Mouse (Mus musculus) adrenal gland, postnatal 4 days (tissue): ENCODE results near the gene Gm5346. TPM values are rescaled to one million over a fixed set of nuclear protein-coding genes. Genes with fewer than 3 reads are reported as not detected.
"Not testable (repeated sequence)": the region's sequence is repeated elsewhere in the genome, so short reads cannot be mapped to it uniquely, and the experiment has no call there.

Source experiments
- DNase-seq, 2 experiments: peaks; one replicate each; pipeline ENCODE4 v3.0.0; 2021 to 2022; ENCODE audit warnings: low spot score in 2 of 2, mixed read lengths in 2 of 2
- long read RNA-seq, 2 experiments: library from polyadenylated mRNA; stranded (forward); transcript quantifications; one replicate each; pipeline ENCODE4 v2.0.0; 2021
- total RNA-seq, 2 experiments: library from RNA; stranded (reverse); gene quantifications; 2 replicates each; pipeline ENCODE4 v1.2.3; 2021

Gm5346 gene
- not detected for total RNA-seq
- long read RNA-seq, experiment 1: 0 reads
- long read RNA-seq, experiment 2: 0 reads

GRCm38 (mm10) chr8:43627176-43627575 lies at the start of gene Gm5346:
Gene Gm5346 (minus strand): TSS chr8:43627276.
- DNase-seq: no peak

GRCm38 (mm10) chr8:43616046-43616445 lies 11.0 kb downstream of the Gm5346 start:
- DNase-seq: no peak

GRCm38 (mm10) chr8:43603657-43604056 lies 23.4 kb downstream of the Gm5346 start:
- DNase-seq: not testable (repeated sequence)

DNA sequence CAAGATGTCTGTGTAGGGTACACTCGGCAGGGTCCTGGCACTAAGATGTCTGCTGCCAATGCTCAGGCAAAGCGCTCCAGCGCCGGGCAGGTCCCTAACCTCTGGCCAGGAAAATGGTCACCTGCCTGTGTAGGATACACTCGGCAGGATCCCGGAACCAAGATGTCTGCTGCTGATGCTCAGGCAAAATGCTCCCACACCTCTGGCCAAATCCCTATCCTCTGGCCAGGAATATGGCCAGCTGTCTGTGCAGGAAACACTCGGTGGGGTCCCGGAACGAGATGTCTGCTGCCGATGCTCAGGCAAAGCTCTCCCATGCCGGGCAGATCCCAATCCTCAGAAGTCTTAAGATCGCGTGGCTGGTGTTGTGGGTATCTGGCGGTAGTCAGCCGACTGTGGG lies 23.9 kb downstream of the Gm5346 start:
- DNase-seq: not testable (repeated sequence)

DNA sequence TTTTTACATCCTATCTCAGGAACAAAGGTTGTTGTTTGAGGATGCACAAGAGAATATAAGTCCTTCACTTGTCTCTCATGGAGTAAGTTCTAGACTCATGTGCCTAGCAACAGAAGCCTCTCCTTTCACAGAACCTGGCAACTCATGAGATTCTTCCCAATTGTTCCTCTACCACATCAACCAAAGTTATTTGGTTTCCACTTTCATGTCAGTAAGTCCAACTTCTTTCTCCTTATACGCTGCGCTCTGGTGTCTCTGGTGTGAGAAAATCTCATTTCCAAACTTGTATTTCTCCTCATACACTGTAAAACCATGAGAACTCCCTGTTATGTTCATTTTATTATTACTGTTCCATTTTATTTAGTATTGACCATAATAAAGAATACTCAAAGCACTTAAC lies 50.5 kb downstream of the Gm5346 start, which contains the start of gene Adam26a:
Gene Adam26a, minus strand, starts transcription at position 101 of the 400 bp plus-strand sequence.
- not testable (repeated sequence) for DNase-seq

Other genes with a start within 250 kb of the Gm5346 start
- not detected for gene Adam26b, start 99.2 kb downstream of the Gm5346 start, total RNA-seq
- not detected for gene Adam26a, start 50.6 kb downstream of the Gm5346 start, total RNA-seq
- not detected for gene Adam34, start 82.8 kb upstream of the Gm5346 start, total RNA-seq